Mouse (Mus musculus): ENCODE data around the gene Mapk8ip2.

- no peak for TF ChIP-seq FLI1 (IDR thresholded peaks at IDR 0.05; ENCODE audit: low read length)
- TF ChIP-seq GATA1 (IDR thresholded peaks at IDR 0.05; ENCODE audit: borderline replicate concordance, low read length), result no peak
Measured at GRCm38 (mm10) chr15:89488611-89489117, 35.0 kb downstream of the Mapk8ip2 start.

Measured in megakaryocyte, embryonic 14.5 days (primary cell).